Mouse (Mus musculus) layer of hippocampus, adult 11-12 months (tissue): ENCODE data around the gene Chd2.

Experiments
- DNase-seq: peaks from one replicate; pipeline ENCODE4 v3.0.0; 2022; ENCODE audit warnings: low spot score

Chd2 gene

GRCm38 (mm10) chr7:73402106-73402505 lies 139.5 kb downstream of the Chd2 start:
- no peak for DNase-seq

GRCm38 (mm10) chr7:73400051-73400916 lies 141.3 kb downstream of the Chd2 start:
- no peak for DNase-seq

- peak; percentile 84 for DNase-seq
Observed at GRCm38 (mm10) chr7:73399501-73400044, 142.1 kb downstream of the Chd2 start.

- no peak for DNase-seq
Observed at GRCm38 (mm10) chr7:73398806-73399442, 142.7 kb downstream of the Chd2 start.

- peak; percentile 63 for DNase-seq
Observed at GRCm38 (mm10) chr7:73398319-73398718, 143.3 kb downstream of the Chd2 start.

GRCm38 (mm10) chr7:73394013-73394409 lies 147.6 kb downstream of the Chd2 start:
- DNase-seq, result no peak

- no peak for DNase-seq
Observed at GRCm38 (mm10) chr7:73393307-73394012, 148.2 kb downstream of the Chd2 start.

GRCm38 (mm10) chr7:73392359-73392758 lies 149.3 kb downstream of the Chd2 start:
- DNase-seq, result no peak

GRCm38 (mm10) chr7:73391518-73392321 lies 149.9 kb downstream of the Chd2 start:
- peak; percentile 39 for DNase-seq

- DNase-seq, result peak; percentile 80
Observed at GRCm38 (mm10) chr7:73391002-73391517, 150.6 kb downstream of the Chd2 start.

GRCm38 (mm10) chr7:73390426-73391001 lies 151.1 kb downstream of the Chd2 start:
- DNase-seq, result no peak

- DNase-seq, result no peak
Observed at GRCm38 (mm10) chr7:73389871-73390294, 151.7 kb downstream of the Chd2 start.

- DNase-seq, result no peak
Observed at GRCm38 (mm10) chr7:73389419-73389818, 152.2 kb downstream of the Chd2 start.

GRCm38 (mm10) chr7:73388866-73389265 lies 152.8 kb downstream of the Chd2 start:
- no peak for DNase-seq

GRCm38 (mm10) chr7:73382843-73383242 lies 158.8 kb downstream of the Chd2 start:
- DNase-seq, result no peak

- DNase-seq, result no peak
Observed at GRCm38 (mm10) chr7:73378034-73378433, 163.6 kb downstream of the Chd2 start.

- DNase-seq, result peak; percentile 27
Observed at GRCm38 (mm10) chr7:73377307-73377706, 164.3 kb downstream of the Chd2 start.
